Mouse (Mus musculus) adrenal gland, adult (tissue): ENCODE measurements around the gene Plekhh3.
"Not testable (repeated sequence)": the region's sequence is repeated elsewhere in the genome, so short reads cannot be mapped to it uniquely, and the experiment has no call there.

Experiments used
- DNase-seq, 2 experiments: peaks; one replicate each; pipeline ENCODE4 v3.0.0; 2022 to 2023; ENCODE audit warnings: low spot score in 1 of 2; ENCODE audit not compliant: inconsistent age in 2 of 2

Plekhh3 gene

DNA sequence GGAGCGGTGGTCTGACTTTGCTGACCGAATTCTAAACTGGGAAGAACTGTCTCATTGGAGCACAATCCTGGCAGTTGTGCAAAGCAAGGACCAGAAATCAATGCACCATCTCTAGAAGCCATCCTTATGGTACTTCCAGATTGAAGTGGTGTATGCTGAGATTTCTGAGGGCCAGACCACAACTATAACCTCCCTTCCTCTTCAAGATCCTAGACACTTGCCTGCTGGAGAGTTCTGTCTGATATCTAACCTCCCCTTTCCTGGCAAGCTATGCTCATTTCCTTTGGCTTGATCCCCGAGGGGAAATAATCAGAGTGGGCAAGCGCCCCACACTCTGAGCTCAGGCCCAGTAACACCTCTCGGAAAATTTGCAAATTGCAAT is 1.3 kb upstream of the Plekhh3 start:
- DNase-seq, result no peak

GRCm38 (mm10) chr11:101171721-101172433 is 726 bp upstream of the Plekhh3 start:
- peak; percentile 84 to 94 for DNase-seq

GRCm38 (mm10) chr11:101170354-101170810 is 769 bp downstream of the Plekhh3 start, which contains the start of gene Cntnap1:
TSS of gene Cntnap1 (plus strand) at chr11:101170523.
- DNase-seq, result peak; percentile 72 to 91

- DNase-seq, result peak in 1 of 2 experiments; percentile 64
These were observed 1.6 kb downstream of the Plekhh3 start for GRCm38 (mm10) chr11:101169301-101170107.

DNA sequence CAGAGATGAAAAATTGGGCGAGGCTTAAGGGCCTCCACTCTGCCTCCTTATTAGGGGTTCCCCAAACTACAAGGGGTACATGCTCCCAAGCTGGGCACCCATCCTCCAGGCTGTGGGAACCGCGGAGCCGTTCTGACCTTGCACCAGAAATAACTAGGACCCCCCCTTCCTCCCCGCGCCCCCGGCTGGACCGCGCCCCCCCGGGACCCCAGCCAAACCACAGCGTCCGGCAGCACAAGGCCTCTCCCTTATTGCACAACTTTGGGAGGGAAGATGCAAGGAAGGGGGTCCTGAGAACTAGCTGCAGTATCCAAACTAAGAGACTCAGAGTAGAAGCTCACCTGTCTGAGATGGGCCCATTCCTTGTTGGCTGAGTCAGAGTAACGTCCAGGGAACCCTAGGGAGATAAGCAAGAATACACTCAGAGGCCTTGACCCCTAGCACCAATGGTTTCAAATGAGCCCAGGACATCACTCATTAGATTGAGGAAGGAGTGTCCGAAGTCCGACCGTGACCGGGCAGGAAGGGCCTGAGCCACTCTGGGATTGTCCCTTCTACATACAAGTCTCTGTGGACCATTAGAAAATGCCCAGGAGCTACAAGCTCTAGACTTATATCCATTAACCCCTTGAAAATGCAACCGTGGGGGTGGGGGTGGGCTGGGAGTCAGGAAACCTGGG is 2.7 kb downstream of the Plekhh3 start:
- DNase-seq, result peak; percentile 65 to 86

GRCm38 (mm10) chr11:101167963-101168300 is 3.2 kb downstream of the Plekhh3 start:
- peak in 1 of 2 experiments; percentile 51 for DNase-seq

DNA sequence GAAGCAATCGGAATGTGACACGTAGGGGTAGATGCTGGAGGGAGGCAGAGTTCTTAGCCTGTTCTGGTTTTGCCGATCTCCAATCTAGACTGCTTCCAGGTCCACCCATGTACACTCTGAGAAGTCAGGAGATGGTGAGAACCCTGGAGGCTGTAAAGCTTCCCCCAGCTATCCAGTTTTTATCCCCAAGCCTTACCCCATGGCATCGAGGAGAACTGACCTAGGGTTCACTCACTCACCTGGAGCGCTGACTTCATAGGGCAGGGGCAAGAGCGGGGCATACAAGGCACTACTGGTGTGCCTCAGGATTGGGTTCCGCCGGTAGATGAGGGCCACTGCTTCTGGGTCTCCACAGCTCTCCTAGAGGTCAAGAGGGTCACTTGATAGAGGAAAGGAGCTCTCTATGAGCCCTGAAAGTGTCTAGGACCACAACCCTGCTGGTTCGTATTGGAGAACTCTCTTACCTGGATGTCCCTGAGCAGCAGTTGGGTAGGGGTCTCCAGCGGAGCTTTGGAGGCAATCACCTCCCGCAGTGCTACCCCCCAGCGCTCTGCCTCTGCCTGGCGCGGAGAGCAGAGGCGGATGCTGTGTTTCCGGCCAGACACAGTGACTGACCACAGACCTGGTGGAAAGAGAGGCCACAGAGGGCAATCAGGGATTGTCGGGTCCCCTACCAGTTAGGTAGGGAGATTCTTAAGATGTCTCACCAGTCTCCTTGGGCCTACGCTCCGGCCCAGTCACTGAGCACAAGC is 3.8 kb downstream of the Plekhh3 start:
- DNase-seq, result no peak

- DNase-seq, result no peak
These were observed 4.8 kb downstream of the Plekhh3 start for GRCm38 (mm10) chr11:101166357-101166756.

- DNase-seq, result no peak
These were observed 6.2 kb downstream of the Plekhh3 start for GRCm38 (mm10) chr11:101164677-101165580.

GRCm38 (mm10) chr11:101164351-101164665 is 6.8 kb downstream of the Plekhh3 start:
- no peak for DNase-seq

DNA sequence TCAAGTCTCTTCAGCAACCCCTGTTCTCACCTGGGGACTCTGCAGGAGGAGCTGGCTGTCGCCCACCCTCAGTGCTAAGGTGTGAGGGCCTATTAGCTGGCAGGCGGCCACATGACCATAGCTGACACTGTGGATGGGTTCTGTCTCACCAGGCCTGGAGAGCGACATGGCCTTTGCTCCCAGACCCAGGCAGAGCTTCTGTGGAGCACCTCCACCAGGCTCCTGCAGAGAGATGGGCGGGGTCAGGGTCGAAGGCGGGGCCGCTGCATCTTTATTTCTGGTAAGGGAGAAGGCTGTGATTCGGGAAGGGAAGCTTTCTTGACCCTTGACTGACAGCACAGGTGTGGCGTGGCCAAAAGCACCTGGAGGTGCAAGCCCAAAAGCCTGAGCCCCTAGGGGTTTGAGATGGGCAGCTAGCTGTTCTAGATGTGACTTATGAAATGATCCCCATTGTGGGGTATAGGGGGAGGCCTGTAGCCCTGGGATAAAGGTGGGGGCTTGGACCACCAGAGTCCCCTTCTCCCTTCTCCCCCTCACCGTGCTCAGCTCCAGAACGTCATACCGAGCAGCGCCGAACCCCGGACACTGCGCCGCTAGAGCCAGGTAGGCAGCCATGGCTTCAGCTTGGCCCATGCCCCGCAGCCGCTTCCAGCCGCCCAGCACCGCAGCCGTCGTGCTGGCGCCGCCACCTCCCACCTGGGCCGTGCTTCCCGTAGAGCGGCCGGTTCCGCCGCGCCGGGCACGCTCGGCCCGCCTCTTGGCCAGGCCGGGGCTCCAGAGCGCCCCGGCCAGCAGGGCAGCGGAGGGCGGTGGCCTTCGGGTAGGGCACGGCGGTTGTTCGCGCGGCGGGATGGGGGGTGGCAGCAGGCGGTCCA is 7.4 kb downstream of the Plekhh3 start:
- DNase-seq, result no peak

GRCm38 (mm10) chr11:101162772-101163171 is 8.4 kb downstream of the Plekhh3 start:
- peak in 1 of 2 experiments; percentile 76 for DNase-seq

DNA sequence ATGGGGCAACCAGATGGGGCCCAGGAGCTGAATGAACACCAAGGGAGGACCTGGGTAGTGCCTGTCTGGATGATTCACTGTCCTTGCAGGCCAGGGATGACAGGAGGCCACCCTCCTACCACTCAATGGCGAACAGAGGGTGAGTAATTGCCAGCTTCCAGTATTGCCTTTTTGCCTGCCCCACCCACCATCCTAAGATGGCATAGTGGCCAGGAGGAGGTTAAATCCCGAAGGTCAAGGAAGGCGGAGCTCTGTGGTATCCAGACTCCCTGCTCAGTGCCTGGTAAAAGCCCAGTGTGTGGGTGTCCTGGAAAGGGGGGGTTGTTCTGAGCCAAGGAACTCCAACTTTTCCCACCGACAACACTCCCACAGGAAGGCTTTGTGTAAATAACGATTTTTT is 8.8 kb downstream of the Plekhh3 start:
- DNase-seq, result peak; percentile 56 to 82

GRCm38 (mm10) chr11:101161551-101161950 is 9.6 kb downstream of the Plekhh3 start:
- no peak for DNase-seq

- DNase-seq, result not testable (repeated sequence)
These were observed 10.1 kb downstream of the Plekhh3 start for GRCm38 (mm10) chr11:101160981-101161505.

GRCm38 (mm10) chr11:101160151-101160550 is 11.0 kb downstream of the Plekhh3 start:
- not testable (repeated sequence) for DNase-seq

GRCm38 (mm10) chr11:101155728-101156371 is 15.3 kb downstream of the Plekhh3 start, which contains the start of gene Tubg2:
TSS of gene Tubg2 (plus strand) at chr11:101155907.
- peak; percentile 71 to 84 for DNase-seq

DNA sequence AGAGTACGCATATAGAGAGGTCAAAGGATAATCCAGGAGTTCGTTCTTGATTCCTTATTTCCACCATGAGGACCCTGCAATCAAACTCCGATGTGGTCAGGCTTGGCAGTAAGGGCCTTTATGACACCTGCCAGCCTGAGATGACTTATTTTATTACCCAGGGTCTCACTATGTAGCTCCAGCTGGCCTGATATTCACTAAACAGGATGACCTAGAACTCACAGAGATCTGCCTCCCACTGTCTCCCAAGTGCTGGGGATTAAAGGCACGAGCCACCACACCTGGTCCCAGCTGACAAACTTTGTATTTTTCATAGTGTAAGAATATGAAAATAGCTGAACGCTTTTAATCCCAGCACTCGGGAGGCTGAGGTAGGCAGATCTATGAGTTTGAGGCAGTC is 16.0 kb downstream of the Plekhh3 start:
- DNase-seq, result no peak
